Mouse (Mus musculus) neural tube, embryonic 15.5 days (tissue): ENCODE measurements around the gene Thsd7a. TPM values are rescaled to one million over a fixed set of nuclear protein-coding genes. Genes with fewer than 3 reads are reported as not detected.

Experiments
- ATAC-seq: fragments of 200-750 bp; cut with Nextera tagmentation; 2 replicates; pipeline ENCODE4 v1.8.0; 2017; ENCODE audit warnings: mild to moderate bottlenecking, moderate TSS enrichment, moderate library complexity; ENCODE audit not compliant: low FRiP score
- H3K27ac ChIP-seq: fragments of 300-500 bp; sonication (generic); replicated peaks from 2 replicates; pipeline ENCODE4 v1.5.1; 2015; ENCODE audit warnings: mild to moderate bottlenecking, inconsistent platforms
- H3K27me3 ChIP-seq: fragments of 300-500 bp; sonication (generic); replicated peaks from 2 replicates; pipeline ENCODE4 v1.6.1; 2015; ENCODE audit warnings: inconsistent platforms
- H3K36me3 ChIP-seq: fragments of 300-500 bp; sonication (generic); 2 replicates; pipeline ENCODE4 v1.6.1; 2015; ENCODE audit warnings: inconsistent platforms
- H3K4me1 ChIP-seq: fragments of 300-500 bp; sonication (generic); 2 replicates; pipeline ENCODE4 v1.6.1; 2015; ENCODE audit warnings: inconsistent platforms
- H3K4me2 ChIP-seq: fragments of 300-500 bp; sonication (generic); 2 replicates; pipeline ENCODE4 v1.6.1; 2015; ENCODE audit warnings: inconsistent platforms, mild to moderate bottlenecking, moderate library complexity
- H3K4me3 ChIP-seq: fragments of 300-500 bp; sonication (generic); replicated peaks from 2 replicates; pipeline ENCODE4 v1.5.1; 2015; ENCODE audit warnings: mild to moderate bottlenecking, inconsistent platforms
- H3K9ac ChIP-seq: fragments of 300-500 bp; sonication (generic); replicated peaks from 2 replicates; pipeline ENCODE4 v1.6.1; 2015; ENCODE audit warnings: mild to moderate bottlenecking, inconsistent platforms
- H3K9me3 ChIP-seq: fragments of 300-500 bp; sonication (generic); replicated peaks from 2 replicates; pipeline ENCODE4 v1.6.1; 2016; ENCODE audit warnings: inconsistent platforms
- WGBS: fragments of 180-500 bp; shearing (Covaris S2); methylation state at CpG from one replicate; pipeline ENCODE4 v1.1.7; 2015; ENCODE audit warnings: mixed read lengths; 5-methylcytosine and 5-hydroxymethylcytosine counted together
- polyA plus RNA-seq: library from polyadenylated mRNA; unstranded; fragments of >200 nt; fragmentation: Nextera tagmentation; extraction: Ambion mirVana; gene quantifications from 2 replicates; pipeline ENCODE4 v1.2.1, GENCODE M21; 2015

Thsd7a gene
- polyA plus RNA-seq = 28.3 and 34.0 TPM in 2 replicates

- H3K4me3 ChIP-seq = peak within 1 kb of the TSS; percentile 75
- peaks cover 22% of the 10 kb centered on the region for H3K4me1 ChIP-seq
- peak within 1 kb of the TSS; percentile 88 for H3K9ac ChIP-seq
- no peaks in the 10 kb centered on the region for H3K9me3 ChIP-seq
- H3K4me2 ChIP-seq = peak within 1 kb of the TSS; percentile 72
- H3K27ac ChIP-seq = peak within 1 kb of the TSS; percentile 97
- WGBS = under 1% methylated on average over 56 of the region's 56 CpGs
- H3K27me3 ChIP-seq = no peaks in the 10 kb centered on the region
- no peaks in the 10 kb centered on the region for H3K36me3 ChIP-seq
- ATAC-seq = peak; percentile 90
These were observed at the start of gene Thsd7a for GRCm38 (mm10) chr6:12748787-12749530. Gene Thsd7a (minus strand): TSS chr6:12749410.

- Histone ChIP-seq H3K27ac (no peak overlapping the region), H3K9ac (no peak overlapping the region), H3K9me3 (no peaks in the 10 kb centered on the region), H3K36me3 (no peaks in the 10 kb centered on the region), H3K4me3 (no peak overlapping the region), H3K4me2 (no peak overlapping the region), H3K27me3 (no peaks in the 10 kb centered on the region), H3K4me1 (no peaks in the 10 kb centered on the region; the same call in 1 of the 2 replicates)
- 79% methylated on average over 2 of the region's 2 CpGs for WGBS
- ATAC-seq = no peak
These were observed 37.9 kb upstream of the Thsd7a start for GRCm38 (mm10) chr6:12787129-12787528.

- no peak overlapping the region for H3K4me2 ChIP-seq
- no peaks in the 10 kb centered on the region for H3K36me3 ChIP-seq
- no peaks in the 10 kb centered on the region for H3K9me3 ChIP-seq
- no peak overlapping the region for H3K27ac ChIP-seq
- peak; percentile 74; the same call in 1 of the 2 replicates for ATAC-seq
- H3K9ac ChIP-seq = no peak overlapping the region
- no peaks in the 10 kb centered on the region; the same call in 1 of the 2 replicates for H3K4me1 ChIP-seq
- H3K27me3 ChIP-seq = no peaks in the 10 kb centered on the region
- 29% methylated on average over 2 of the region's 2 CpGs for WGBS
- H3K4me3 ChIP-seq = no peak overlapping the region
These were observed 37.3 kb upstream of the Thsd7a start for GRCm38 (mm10) chr6:12786378-12786982.

GRCm38 (mm10) chr6:12784918-12785618 lies 35.9 kb upstream of the Thsd7a start:
- Histone ChIP-seq H3K4me2 (no peak overlapping the region), H3K9me3 (no peaks in the 10 kb centered on the region), H3K27me3 (no peaks in the 10 kb centered on the region), H3K4me1 (no peaks in the 10 kb centered on the region; the same call in 1 of the 2 replicates), H3K27ac (no peak overlapping the region), H3K4me3 (no peak overlapping the region), H3K36me3 (no peaks in the 10 kb centered on the region), H3K9ac (no peak overlapping the region)
- no peak; the same call in 1 of the 2 replicates for ATAC-seq
- 33% methylated on average over 8 of the region's 8 CpGs for WGBS

- Histone ChIP-seq H3K4me3 (no peak overlapping the region), H3K9me3 (no peaks in the 10 kb centered on the region), H3K27ac (no peak overlapping the region), H3K9ac (no peak overlapping the region), H3K4me1 (no peaks in the 10 kb centered on the region), H3K27me3 (no peaks in the 10 kb centered on the region), H3K4me2 (no peak overlapping the region), H3K36me3 (no peaks in the 10 kb centered on the region)
- WGBS = 86% methylated on average over 2 of the region's 2 CpGs
- ATAC-seq = no peak
These were observed 23.6 kb upstream of the Thsd7a start for GRCm38 (mm10) chr6:12772799-12773198.

- no peak overlapping the region for H3K9ac ChIP-seq
- no peak for ATAC-seq
- 64% methylated on average over 6 of the region's 6 CpGs for WGBS
- H3K9me3 ChIP-seq = no peaks in the 10 kb centered on the region
- H3K4me1 ChIP-seq = no peaks in the 10 kb centered on the region
- no peak overlapping the region for H3K4me3 ChIP-seq
- no peak overlapping the region for H3K27ac ChIP-seq
- no peak overlapping the region for H3K4me2 ChIP-seq
- H3K27me3 ChIP-seq = no peaks in the 10 kb centered on the region
- H3K36me3 ChIP-seq = no peaks in the 10 kb centered on the region
These were observed 16.0 kb upstream of the Thsd7a start for GRCm38 (mm10) chr6:12765191-12765590.

GRCm38 (mm10) chr6:12764606-12765005 lies 15.4 kb upstream of the Thsd7a start:
- no peak overlapping the region for H3K4me2 ChIP-seq
- no peak overlapping the region for H3K4me3 ChIP-seq
- H3K9ac ChIP-seq = no peak overlapping the region
- no peaks in the 10 kb centered on the region for H3K36me3 ChIP-seq
- 69% methylated on average over 1 of the region's 1 CpGs for WGBS
- no peaks in the 10 kb centered on the region for H3K27me3 ChIP-seq
- no peak overlapping the region for H3K27ac ChIP-seq
- ATAC-seq = no peak
- H3K9me3 ChIP-seq = no peaks in the 10 kb centered on the region
- H3K4me1 ChIP-seq = no peaks in the 10 kb centered on the region

GRCm38 (mm10) chr6:12763816-12764215 lies 14.6 kb upstream of the Thsd7a start:
- H3K27me3 ChIP-seq = no peaks in the 10 kb centered on the region
- no peaks in the 10 kb centered on the region for H3K36me3 ChIP-seq
- H3K4me2 ChIP-seq = no peak overlapping the region
- H3K4me3 ChIP-seq = no peak overlapping the region
- H3K9ac ChIP-seq = no peak overlapping the region
- no peaks in the 10 kb centered on the region for H3K4me1 ChIP-seq
- WGBS = 52% methylated on average over 3 of the region's 3 CpGs
- 0 out of 2 replicates have a peak, but pooled peaks have one; percentile 50 for ATAC-seq
- no peak overlapping the region for H3K27ac ChIP-seq
- no peaks in the 10 kb centered on the region for H3K9me3 ChIP-seq

GRCm38 (mm10) chr6:12759328-12760193 lies 10.4 kb upstream of the Thsd7a start:
- no peak overlapping the region for H3K27ac ChIP-seq
- no peak for ATAC-seq
- H3K4me2 ChIP-seq = no peak overlapping the region
- no peak overlapping the region for H3K9ac ChIP-seq
- no peaks in the 10 kb centered on the region for H3K27me3 ChIP-seq
- 82% methylated on average over 8 of the region's 8 CpGs for WGBS
- H3K4me3 ChIP-seq = no peak overlapping the region
- H3K36me3 ChIP-seq = no peaks in the 10 kb centered on the region
- H3K9me3 ChIP-seq = no peaks in the 10 kb centered on the region; the same call in 1 of the 2 replicates
- no peaks in the 10 kb centered on the region for H3K4me1 ChIP-seq

- ATAC-seq = no peak
- Histone ChIP-seq H3K4me3 (no peak overlapping the region), H3K4me1 (peaks cover 20% of the 10 kb centered on the region), H3K9ac (no peak overlapping the region), H3K27ac (no peak overlapping the region), H3K36me3 (no peaks in the 10 kb centered on the region), H3K9me3 (no peaks in the 10 kb centered on the region; the same call in 1 of the 2 replicates), H3K27me3 (no peaks in the 10 kb centered on the region), H3K4me2 (no peak overlapping the region)
These were observed 3.1 kb upstream of the Thsd7a start for GRCm38 (mm10) chr6:12752297-12752696.

GRCm38 (mm10) chr6:12750441-12750840 lies 1.2 kb upstream of the Thsd7a start:
- no peak for ATAC-seq
- H3K4me1 ChIP-seq = peaks cover 22% of the 10 kb centered on the region
- H3K4me3 ChIP-seq = no peak overlapping the region
- H3K27ac ChIP-seq = peak overlapping the region; percentile 97; the same call in 1 of the 2 replicates
- WGBS = 16% methylated on average over 2 of the region's 2 CpGs
- H3K27me3 ChIP-seq = no peaks in the 10 kb centered on the region
- H3K4me2 ChIP-seq = no peak overlapping the region
- H3K36me3 ChIP-seq = no peaks in the 10 kb centered on the region
- no peak overlapping the region for H3K9ac ChIP-seq
- H3K9me3 ChIP-seq = no peaks in the 10 kb centered on the region
